Mouse (Mus musculus) testis, adult 2 months (tissue): ENCODE data around the gene Cdhr2. TPM values are rescaled to one million over a fixed set of nuclear protein-coding genes. Genes with fewer than 3 reads are reported as not detected.

Source experiments
- H3K27ac ChIP-seq: fragments of 200-500 bp; 2 replicates; pipeline ENCODE4 v1.5.1; 2012; ENCODE audit warnings: low read depth, low read length; ENCODE audit not compliant: control insufficient read depth, insufficient read depth
- H3K27me3 ChIP-seq: fragments of 200-500 bp; 2 replicates; pipeline ENCODE4 v1.6.1; 2012; ENCODE audit warnings: mild to moderate bottlenecking, low read length, moderate library complexity; ENCODE audit not compliant: control insufficient read depth, insufficient read depth
- H3K36me3 ChIP-seq: fragments of 200-500 bp; 2 replicates; pipeline ENCODE4 v1.6.1; 2012; ENCODE audit warnings: mild to moderate bottlenecking, low read length; ENCODE audit not compliant: control insufficient read depth, insufficient read depth
- H3K4me1 ChIP-seq: fragments of 200-500 bp; 2 replicates; pipeline ENCODE4 v1.6.1; 2012; ENCODE audit warnings: low read length; ENCODE audit not compliant: control insufficient read depth, insufficient read depth
- H3K4me3 ChIP-seq: fragments of 200-500 bp; 2 replicates; pipeline ENCODE4 v1.5.1; 2012; ENCODE audit warnings: low read depth, mild to moderate bottlenecking, low read length, moderate library complexity, mixed read lengths; ENCODE audit not compliant: control insufficient read depth
- CTCF ChIP-seq: fragments of 200-500 bp; IDR thresholded peaks from 2 replicates; pipeline ENCODE4 v1.5.1; 2012; ENCODE audit warnings: low read depth, mild to moderate bottlenecking, inconsistent platforms, low read length, moderate library complexity; ENCODE audit not compliant: control insufficient read depth, insufficient read depth, insufficient replicate concordance
- POLR2A ChIP-seq: fragments of 200-500 bp; IDR thresholded peaks from 2 replicates; pipeline ENCODE4 v1.6.1; 2012; ENCODE audit warnings: low read depth, mild to moderate bottlenecking, inconsistent platforms, low read length, moderate library complexity; ENCODE audit not compliant: control insufficient read depth
- polyA plus RNA-seq: library from polyadenylated mRNA; depleted of rRNA; stranded (reverse); fragments of >200 nt; gene quantifications from 2 replicates; pipeline ENCODE4 v1.2.3, GENCODE M21; 2012; rRNA removed

Gene Cdhr2
- 1.1 and 1.5 TPM in 2 replicates for polyA plus RNA-seq

GRCm38 (mm10) chr13:54701243-54701642 lies at the start of gene Cdhr2:
Gene Cdhr2, plus strand, starts transcription at chr13:54701461.
- TF ChIP-seq CTCF: no peak
- no peaks in the 10 kb centered on the region for H3K36me3 ChIP-seq
- H3K4me1 ChIP-seq: no peaks in the 10 kb centered on the region
- H3K27me3 ChIP-seq: no peaks in the 10 kb centered on the region
- no peak within 1 kb of the TSS for H3K27ac ChIP-seq
- no peak within 1 kb of the TSS for H3K4me3 ChIP-seq

- Histone ChIP-seq H3K4me3 (no peak overlapping the region), H3K4me1 (0 out of 2 replicates have a peak, but pooled peaks cover 2% of the 10 kb centered on the region), H3K27ac (no peak overlapping the region; the same call in 1 of the 2 replicates), H3K36me3 (peaks cover 2% of the 10 kb centered on the region), H3K27me3 (no peaks in the 10 kb centered on the region)
- TF ChIP-seq CTCF: no peak
- no peak for TF ChIP-seq POLR2A
Measured at GRCm38 (mm10) chr13:54660877-54661276, 40.4 kb upstream of the Cdhr2 start.

GRCm38 (mm10) chr13:54661358-54661757 lies 39.9 kb upstream of the Cdhr2 start:
- no peak overlapping the region for H3K4me3 ChIP-seq
- H3K27me3 ChIP-seq: no peaks in the 10 kb centered on the region
- 0 out of 2 replicates have a peak, but pooled peaks cover 2% of the 10 kb centered on the region for H3K4me1 ChIP-seq
- no peak overlapping the region for H3K27ac ChIP-seq
- H3K36me3 ChIP-seq: peaks cover 2% of the 10 kb centered on the region
- TF ChIP-seq CTCF: no peak
- TF ChIP-seq POLR2A: no peak

GRCm38 (mm10) chr13:54663999-54664398 lies 37.3 kb upstream of the Cdhr2 start:
- no peak for TF ChIP-seq POLR2A
- TF ChIP-seq CTCF: no peak
- Histone ChIP-seq H3K27me3 (no peaks in the 10 kb centered on the region), H3K4me3 (no peak overlapping the region), H3K27ac (no peak overlapping the region), H3K4me1 (0 out of 2 replicates have a peak, but pooled peaks cover 2% of the 10 kb centered on the region), H3K36me3 (peaks cover 1% of the 10 kb centered on the region; the same call in 1 of the 2 replicates)

- Histone ChIP-seq H3K36me3 (peaks cover 1% of the 10 kb centered on the region; the same call in 1 of the 2 replicates), H3K27me3 (no peaks in the 10 kb centered on the region)
- TF ChIP-seq CTCF (no peak), POLR2A (no peak)
Measured at GRCm38 (mm10) chr13:54664509-54664908, 36.8 kb upstream of the Cdhr2 start.

GRCm38 (mm10) chr13:54665062-54665461 lies 36.2 kb upstream of the Cdhr2 start:
- H3K36me3 ChIP-seq: peaks cover 1% of the 10 kb centered on the region; the same call in 1 of the 2 replicates
- TF ChIP-seq POLR2A (no peak), CTCF (no peak)

More at GRCm38 (mm10) chr13:54664509-54664908, 36.8 kb upstream of the Cdhr2 start:
- H3K4me1 ChIP-seq: 0 out of 2 replicates have a peak, but pooled peaks cover 2% of the 10 kb centered on the region
- H3K4me3 ChIP-seq: no peak overlapping the region
- H3K27ac ChIP-seq: no peak overlapping the region

GRCm38 (mm10) chr13:54670491-54670890 lies 30.8 kb upstream of the Cdhr2 start:
- Histone ChIP-seq H3K4me3 (no peak overlapping the region), H3K27ac (no peak overlapping the region), H3K4me1 (no peaks in the 10 kb centered on the region), H3K27me3 (no peaks in the 10 kb centered on the region), H3K36me3 (no peaks in the 10 kb centered on the region)
- TF ChIP-seq POLR2A (no peak), CTCF (no peak)

More at GRCm38 (mm10) chr13:54665062-54665461, 36.2 kb upstream of the Cdhr2 start:
- Histone ChIP-seq H3K4me3 (no peak overlapping the region), H3K27me3 (no peaks in the 10 kb centered on the region), H3K4me1 (0 out of 2 replicates have a peak, but pooled peaks cover 2% of the 10 kb centered on the region), H3K27ac (no peak overlapping the region)
